Mouse (Mus musculus): Measurements from ENCODE around the gene Atxn3. TPM values are rescaled to one million over a fixed set of nuclear protein-coding genes. Genes with fewer than 3 reads are reported as not detected.
"Not testable (repeated sequence)": the region's sequence is repeated elsewhere in the genome, so short reads cannot be mapped to it uniquely, and the experiment has no call there.

The Atxn3 gene
- polyA plus RNA-seq, 1 experiment: 10.6 TPM

- H3K4me1 ChIP-seq (ENCODE audit: control insufficient read depth, insufficient read depth, insufficient read length, low read length): peaks cover 11% of the 10 kb centered on the region; the same call in 1 of the 2 replicates
- peak within 1 kb of the TSS; percentile 87 for H3K4me3 ChIP-seq (ENCODE audit: insufficient read depth, low read depth, low read length)
- H3K27ac ChIP-seq (replicated peaks; ENCODE audit: low read depth, low read length): peak within 1 kb of the TSS; percentile 99
Observed at GRCm38 (mm10) chr12:101975601-101976571, 17.8 kb upstream of the Atxn3 start, which contains the start of gene Cpsf2. TSS of gene Cpsf2 (plus strand) at chr12:101975988.

- Histone ChIP-seq H3K4me1 (ENCODE audit: control insufficient read depth, insufficient read depth, insufficient read length, low read length) (peaks cover 11% of the 10 kb centered on the region; the same call in 1 of the 2 replicates), H3K27ac (replicated peaks; ENCODE audit: low read depth, low read length) (peak overlapping the region; percentile 99), H3K4me3 (ENCODE audit: insufficient read depth, low read depth, low read length) (peak overlapping the region; percentile 87)
Observed at GRCm38 (mm10) chr12:101975167-101975600, 17.1 kb upstream of the Atxn3 start.

DNA sequence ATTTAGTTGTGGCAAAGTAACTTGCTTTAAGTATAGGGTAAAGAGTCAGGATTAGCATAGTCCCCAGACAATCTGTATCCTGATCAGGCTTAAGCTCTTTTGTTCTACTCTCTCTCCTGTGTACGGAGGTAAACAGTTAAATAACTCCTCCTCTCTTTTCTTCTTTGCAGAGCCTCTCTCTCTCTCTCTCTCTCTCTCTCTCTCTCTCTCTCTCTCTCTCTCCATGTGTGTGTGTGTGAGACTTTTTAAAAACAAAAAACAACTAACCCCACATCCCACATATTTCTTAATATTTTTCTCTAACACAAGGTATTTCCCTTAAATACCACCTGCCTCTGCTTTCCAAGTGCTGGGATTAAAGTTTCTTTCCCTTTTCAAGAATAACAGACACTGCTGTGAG, 16.5 kb upstream of the Atxn3 start:
- peak overlapping the region; percentile 87 for H3K4me3 ChIP-seq (ENCODE audit: insufficient read depth, low read depth, low read length)
- H3K4me1 ChIP-seq (ENCODE audit: control insufficient read depth, insufficient read depth, insufficient read length, low read length): peaks cover 11% of the 10 kb centered on the region; the same call in 1 of the 2 replicates
- H3K27ac ChIP-seq (replicated peaks; ENCODE audit: low read depth, low read length): no peak overlapping the region

DNA sequence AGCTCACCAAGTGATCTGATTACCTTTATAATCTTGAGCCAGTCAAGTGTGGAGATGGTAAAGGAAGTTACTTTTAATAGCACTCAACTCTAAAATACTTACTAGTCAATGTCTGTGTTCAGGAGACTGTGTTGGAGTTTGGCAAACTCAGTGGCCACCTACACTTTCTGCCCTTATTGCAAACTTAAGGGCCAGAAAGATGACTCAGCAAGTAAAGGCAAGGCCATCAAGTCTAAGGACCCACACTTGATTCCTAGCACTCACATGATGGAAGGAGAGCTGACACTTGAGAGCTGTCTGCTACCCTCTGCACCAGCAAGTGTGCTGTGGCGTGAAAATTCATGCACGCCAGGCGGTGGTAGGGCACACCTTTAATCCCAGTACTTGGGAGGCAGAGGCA, 14.2 kb upstream of the Atxn3 start:
- H3K27ac ChIP-seq (replicated peaks; ENCODE audit: low read depth, low read length): no peak overlapping the region
- H3K4me3 ChIP-seq (ENCODE audit: insufficient read depth, low read depth, low read length): no peak overlapping the region
- H3K4me1 ChIP-seq (ENCODE audit: control insufficient read depth, insufficient read depth, insufficient read length, low read length): peaks cover 7% of the 10 kb centered on the region; the same call in 1 of the 2 replicates

DNA sequence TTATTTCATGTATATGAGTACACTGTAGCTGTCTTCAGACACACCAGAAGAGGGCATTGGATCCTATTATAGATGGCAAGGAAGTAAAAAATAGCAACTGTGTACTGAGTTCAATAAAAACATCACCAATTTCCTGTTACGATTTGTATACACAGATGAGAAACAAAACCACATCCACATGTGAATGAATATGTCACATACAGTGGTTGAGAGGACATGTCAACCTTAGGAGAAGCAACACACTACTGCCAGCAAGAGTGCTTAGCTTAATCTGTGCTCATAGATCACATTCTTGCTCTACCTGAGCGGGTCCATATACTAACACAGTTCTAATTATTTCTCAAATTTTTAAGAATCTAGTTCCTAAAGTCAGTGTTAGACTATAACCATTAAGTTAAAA, 13.3 kb upstream of the Atxn3 start:
- Histone ChIP-seq H3K27ac (replicated peaks; ENCODE audit: low read depth, low read length) (no peak overlapping the region), H3K4me1 (ENCODE audit: control insufficient read depth, insufficient read depth, insufficient read length, low read length) (no peaks in the 10 kb centered on the region; the same call in 1 of the 2 replicates), H3K4me3 (ENCODE audit: insufficient read depth, low read depth, low read length) (no peak overlapping the region)

DNA sequence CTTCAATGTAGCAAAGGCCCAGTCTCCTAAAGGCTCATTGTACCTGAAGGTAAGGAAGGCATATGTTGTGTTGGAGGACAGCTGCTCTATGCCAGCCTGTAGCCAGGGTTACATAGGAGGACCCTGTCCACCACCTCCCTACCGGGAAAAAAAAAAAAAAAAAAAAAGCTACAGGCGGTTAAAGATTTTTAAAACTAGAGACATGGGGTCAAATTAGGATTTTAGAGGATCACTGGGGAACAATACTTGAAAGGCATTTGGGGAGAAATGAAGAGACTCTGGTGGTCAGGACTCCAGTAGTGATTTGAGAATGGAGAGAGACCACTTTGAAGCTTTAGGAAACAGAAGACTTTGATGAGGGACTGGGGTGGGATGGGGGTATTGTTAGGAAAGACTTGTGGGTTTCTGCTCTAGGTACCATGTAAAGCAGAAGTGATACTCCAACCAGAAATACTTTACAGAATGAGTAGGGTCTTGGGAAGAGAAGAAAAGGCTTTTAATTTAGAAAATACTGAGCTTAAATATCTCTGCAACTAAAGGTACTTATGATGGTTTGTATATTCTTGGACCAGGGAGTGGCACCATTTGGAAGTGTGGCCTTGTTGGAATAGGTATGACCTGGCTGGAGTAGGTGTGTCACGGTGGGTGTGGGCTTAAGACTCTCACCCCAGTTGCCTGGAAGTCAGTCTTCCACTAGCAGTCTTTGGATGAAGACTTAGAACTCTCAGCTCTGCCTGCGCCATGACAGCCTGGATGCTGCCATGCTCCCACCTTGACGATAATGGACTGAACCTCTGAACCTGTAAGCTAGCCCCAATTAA, 1.1 kb upstream of the Atxn3 start:
- not testable (repeated sequence) for H3K4me1 ChIP-seq (ENCODE audit: control insufficient read depth, insufficient read depth, insufficient read length, low read length); H3K27ac ChIP-seq (replicated peaks; ENCODE audit: low read depth, low read length); H3K4me3 ChIP-seq (ENCODE audit: insufficient read depth, low read depth, low read length)

GRCm38 (mm10) chr12:101958556-101958955, 510 bp upstream of the Atxn3 start:
- Histone ChIP-seq H3K27ac (replicated peaks; ENCODE audit: low read depth, low read length) (no peak overlapping the region), H3K4me1 (ENCODE audit: control insufficient read depth, insufficient read depth, insufficient read length, low read length) (no peaks in the 10 kb centered on the region), H3K4me3 (ENCODE audit: insufficient read depth, low read depth, low read length) (peak overlapping the region; percentile 15; the same call in 1 of the 2 replicates)

DNA sequence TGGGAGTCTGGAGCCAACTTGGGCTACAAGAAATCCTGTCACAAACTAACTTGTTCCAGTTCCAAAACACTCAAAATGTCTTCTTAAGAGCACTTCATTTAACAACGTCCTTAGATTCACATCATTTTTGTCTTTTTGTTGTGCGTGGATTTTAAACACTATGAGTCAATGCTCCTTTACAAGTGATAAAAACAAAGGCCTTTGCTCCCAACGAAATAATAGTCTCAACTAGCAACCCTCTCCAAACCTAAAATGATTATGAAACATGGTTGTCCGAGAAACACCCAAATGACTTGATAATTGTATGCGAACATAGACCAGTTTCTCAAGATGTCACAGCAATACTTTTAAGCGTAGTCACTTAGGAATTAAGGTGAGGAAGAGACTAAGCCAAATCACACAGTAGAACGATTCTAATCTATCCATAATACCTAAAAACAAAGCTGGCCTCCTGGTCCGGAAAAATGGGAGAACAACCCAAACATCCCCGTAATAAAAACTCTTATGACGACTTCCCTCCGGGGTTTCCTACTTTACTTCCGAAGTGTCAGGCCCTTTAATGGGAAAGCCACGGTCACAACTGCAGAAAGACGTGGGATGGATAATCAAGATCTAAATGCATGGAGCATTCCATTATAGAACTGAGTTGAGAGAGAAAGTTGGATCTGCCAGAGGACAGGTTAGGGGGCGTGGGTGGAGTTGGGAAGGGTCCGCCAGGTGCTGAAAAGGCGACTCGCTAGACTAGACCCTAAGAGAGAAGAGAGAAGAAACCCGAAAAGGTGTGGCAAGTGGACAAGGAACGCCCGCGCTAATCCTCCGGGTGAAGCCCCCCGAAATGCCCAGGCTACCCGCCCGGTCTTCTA, 736 bp downstream of the Atxn3 start:
- Histone ChIP-seq H3K4me1 (ENCODE audit: control insufficient read depth, insufficient read depth, insufficient read length, low read length) (no peaks in the 10 kb centered on the region), H3K4me3 (ENCODE audit: insufficient read depth, low read depth, low read length) (peak overlapping the region; percentile 95), H3K27ac (replicated peaks; ENCODE audit: low read depth, low read length) (peak overlapping the region; percentile 71)

DNA sequence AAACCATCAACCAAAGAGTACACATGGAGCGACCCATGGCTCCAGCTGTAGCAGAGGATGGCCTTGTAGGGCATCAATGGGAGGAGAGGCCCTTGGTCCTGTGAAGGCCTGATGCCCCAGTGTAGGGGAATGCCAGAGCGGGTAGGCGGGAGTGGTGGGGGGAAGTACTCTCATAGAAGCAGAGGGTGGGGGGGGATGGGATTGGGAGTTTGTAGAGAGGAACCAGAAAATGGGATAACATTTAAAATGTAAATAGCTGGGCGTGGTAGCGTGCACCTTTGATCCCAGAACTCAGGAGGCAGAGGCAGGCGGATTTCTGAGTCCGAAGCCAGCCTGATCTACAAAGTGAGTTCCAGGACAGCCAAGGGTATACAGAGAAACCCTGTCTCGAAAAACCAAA, 2.2 kb downstream of the Atxn3 start:
- H3K27ac ChIP-seq (replicated peaks; ENCODE audit: low read depth, low read length); H3K4me3 ChIP-seq (ENCODE audit: insufficient read depth, low read depth, low read length); H3K4me1 ChIP-seq (ENCODE audit: control insufficient read depth, insufficient read depth, insufficient read length, low read length): not testable (repeated sequence)

GRCm38 (mm10) chr12:101948801-101949200, 9.2 kb downstream of the Atxn3 start:
- peaks cover 7% of the 10 kb centered on the region for H3K4me1 ChIP-seq (ENCODE audit: control insufficient read depth, insufficient read depth, insufficient read length, low read length)
- no peak overlapping the region for H3K27ac ChIP-seq (replicated peaks; ENCODE audit: low read depth, low read length)
- no peak overlapping the region for H3K4me3 ChIP-seq (ENCODE audit: insufficient read depth, low read depth, low read length)

DNA sequence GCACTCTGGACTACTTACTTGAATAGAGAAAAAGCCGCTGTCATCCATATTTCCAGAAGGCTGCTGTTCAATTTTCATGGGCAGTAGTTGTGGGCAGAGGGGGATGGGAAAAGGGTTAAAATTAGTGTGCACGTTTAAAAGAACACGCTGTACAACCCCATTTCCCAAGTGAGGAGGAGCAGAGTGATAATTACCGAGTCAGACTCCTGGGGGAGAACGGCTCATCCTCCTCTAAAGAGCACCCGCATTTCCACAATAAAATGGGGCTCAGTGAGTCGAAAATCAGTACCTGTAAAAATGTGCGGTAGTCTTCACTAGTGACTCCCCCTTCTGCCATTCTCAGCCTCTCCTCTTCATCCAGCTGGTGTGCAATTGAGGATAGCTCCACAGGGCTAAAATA, 10.1 kb downstream of the Atxn3 start:
- Histone ChIP-seq H3K4me3 (ENCODE audit: insufficient read depth, low read depth, low read length) (no peak overlapping the region), H3K27ac (replicated peaks; ENCODE audit: low read depth, low read length) (no peak overlapping the region), H3K4me1 (ENCODE audit: control insufficient read depth, insufficient read depth, insufficient read length, low read length) (peaks cover 7% of the 10 kb centered on the region)

DNA sequence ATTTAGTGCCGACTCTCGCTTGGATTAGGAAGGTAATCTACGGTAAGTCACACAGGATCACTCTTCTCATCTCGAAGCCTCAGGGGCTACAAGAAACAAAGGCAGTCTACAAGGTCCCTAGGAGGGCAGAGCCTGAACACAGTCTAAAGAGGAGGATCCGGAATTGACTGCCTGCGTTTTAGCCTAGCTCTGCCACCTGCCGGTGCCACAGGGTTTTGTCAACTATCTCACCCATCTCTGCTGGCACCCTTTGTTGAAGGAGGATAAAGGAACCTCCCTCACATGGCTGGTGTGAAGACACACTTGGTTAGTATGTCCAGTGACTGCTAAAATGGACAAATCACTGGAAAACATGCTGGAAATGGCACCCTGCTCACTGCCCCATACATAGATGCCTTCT, 20.5 kb downstream of the Atxn3 start:
- H3K4me3 ChIP-seq (ENCODE audit: insufficient read depth, low read depth, low read length): no peak overlapping the region
- no peaks in the 10 kb centered on the region for H3K4me1 ChIP-seq (ENCODE audit: control insufficient read depth, insufficient read depth, insufficient read length, low read length)
- H3K27ac ChIP-seq (replicated peaks; ENCODE audit: low read depth, low read length): no peak overlapping the region

- no peak overlapping the region; the same call in 1 of the 2 replicates for H3K27ac ChIP-seq (replicated peaks; ENCODE audit: low read depth, low read length)
- no peak overlapping the region for H3K4me3 ChIP-seq (ENCODE audit: insufficient read depth, low read depth, low read length)
- H3K4me1 ChIP-seq (ENCODE audit: control insufficient read depth, insufficient read depth, insufficient read length, low read length): no peaks in the 10 kb centered on the region
Observed at GRCm38 (mm10) chr12:101935223-101935622, 22.8 kb downstream of the Atxn3 start.

DNA sequence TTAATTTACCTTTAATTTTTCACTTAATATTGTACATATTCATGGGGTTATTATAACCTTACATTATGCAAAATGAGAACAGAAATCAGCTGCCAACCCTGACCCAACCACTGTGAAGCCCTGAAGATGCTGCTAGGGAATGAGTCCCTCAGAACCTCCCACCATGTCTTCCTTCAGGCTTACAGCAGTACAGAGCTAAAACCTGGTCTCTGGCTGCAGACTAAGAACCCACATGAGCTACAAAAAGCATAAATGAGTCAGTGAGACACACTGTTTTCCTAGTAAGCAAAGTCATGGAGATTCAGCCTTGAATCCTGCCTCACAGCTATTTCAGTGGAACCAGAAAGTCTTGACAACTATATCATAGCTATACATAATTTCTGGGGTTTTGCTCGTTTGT, 29.6 kb downstream of the Atxn3 start:
- no peak overlapping the region for H3K27ac ChIP-seq (replicated peaks; ENCODE audit: low read depth, low read length)
- H3K4me1 ChIP-seq (ENCODE audit: control insufficient read depth, insufficient read depth, insufficient read length, low read length): no peaks in the 10 kb centered on the region
- H3K4me3 ChIP-seq (ENCODE audit: insufficient read depth, low read depth, low read length): no peak overlapping the region
